Mouse (Mus musculus) stomach, postnatal 0 days (tissue): Measurements from ENCODE around the gene Itgb1bp1.

Experiments used
- CTCF ChIP-seq: IDR thresholded peaks from 2 replicates; pipeline ENCODE4 v1.5.1; 2016; ENCODE audit warnings: antibody characterized with exemption, low read depth, mild to moderate bottlenecking, moderate library complexity
- EP300 ChIP-seq: optimal IDR thresholded peaks from 2 replicates; pipeline ENCODE3; 2016; ENCODE audit warnings: antibody characterized with exemption

DNA sequence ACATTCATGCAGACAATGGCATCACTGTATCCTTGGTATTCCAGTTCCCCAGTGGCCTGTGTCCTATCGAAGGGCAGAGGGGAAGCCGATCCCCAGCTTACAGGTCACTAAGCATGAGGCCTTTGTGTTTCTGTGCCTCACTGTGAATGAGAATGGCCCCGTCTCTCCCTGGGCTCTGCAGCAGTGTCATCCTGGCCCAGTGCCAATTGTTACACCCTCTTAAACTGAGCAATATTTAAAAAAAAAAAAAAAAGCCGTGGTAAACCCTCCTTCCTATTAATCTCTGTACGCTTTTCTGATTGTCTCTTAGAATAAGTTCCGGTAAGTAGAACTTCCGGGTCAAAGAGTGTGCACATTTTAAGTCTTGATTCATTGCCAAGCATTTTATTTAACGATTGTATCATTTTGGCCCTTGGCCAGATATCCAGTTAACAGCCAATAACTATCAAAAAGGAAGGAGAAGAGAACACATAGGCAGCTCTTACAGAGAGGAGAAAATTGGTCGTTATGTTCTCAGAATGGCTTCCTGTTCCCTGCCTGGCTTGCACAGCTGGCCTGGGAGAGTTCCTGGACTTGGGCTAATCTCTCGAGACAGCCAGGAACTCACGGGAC, 81.3 kb downstream of the Itgb1bp1 start:
- TF ChIP-seq CTCF (no peak), EP300 (no peak)
